Mouse (Mus musculus): ENCODE measurements around the gene Tert.

Gene Tert

DNA sequence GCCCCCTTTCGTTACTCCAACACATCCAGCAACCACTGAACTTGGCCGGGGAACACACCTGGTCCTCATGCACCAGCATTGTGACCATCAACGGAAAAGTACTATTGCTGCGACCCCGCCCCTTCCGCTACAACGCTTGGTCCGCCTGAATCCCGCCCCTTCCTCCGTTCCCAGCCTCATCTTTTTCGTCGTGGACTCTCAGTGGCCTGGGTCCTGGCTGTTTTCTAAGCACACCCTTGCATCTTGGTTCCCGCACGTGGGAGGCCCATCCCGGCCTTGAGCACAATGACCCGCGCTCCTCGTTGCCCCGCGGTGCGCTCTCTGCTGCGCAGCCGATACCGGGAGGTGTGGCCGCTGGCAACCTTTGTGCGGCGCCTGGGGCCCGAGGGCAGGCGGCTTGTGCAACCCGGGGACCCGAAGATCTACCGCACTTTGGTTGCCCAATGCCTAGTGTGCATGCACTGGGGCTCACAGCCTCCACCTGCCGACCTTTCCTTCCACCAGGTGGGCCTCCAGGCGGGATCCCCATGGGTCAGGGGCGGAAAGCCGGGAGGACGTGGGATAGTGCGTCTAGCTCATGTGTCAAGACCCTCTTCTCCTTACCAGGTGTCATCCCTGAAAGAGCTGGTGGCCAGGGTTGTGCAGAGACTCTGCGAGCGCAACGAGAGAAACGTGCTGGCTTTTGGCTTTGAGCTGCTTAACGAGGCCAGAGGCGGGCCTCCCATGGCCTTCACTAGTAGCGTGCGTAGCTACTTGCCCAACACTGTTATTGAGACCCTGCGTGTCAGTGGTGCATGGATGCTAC lies at the start of gene Tert:
TSS of gene Tert (plus strand) at position 167 of the 805 bp plus-strand sequence.
- DNase-seq (ENCODE audit: low spot score), result peak; percentile 66

DNA sequence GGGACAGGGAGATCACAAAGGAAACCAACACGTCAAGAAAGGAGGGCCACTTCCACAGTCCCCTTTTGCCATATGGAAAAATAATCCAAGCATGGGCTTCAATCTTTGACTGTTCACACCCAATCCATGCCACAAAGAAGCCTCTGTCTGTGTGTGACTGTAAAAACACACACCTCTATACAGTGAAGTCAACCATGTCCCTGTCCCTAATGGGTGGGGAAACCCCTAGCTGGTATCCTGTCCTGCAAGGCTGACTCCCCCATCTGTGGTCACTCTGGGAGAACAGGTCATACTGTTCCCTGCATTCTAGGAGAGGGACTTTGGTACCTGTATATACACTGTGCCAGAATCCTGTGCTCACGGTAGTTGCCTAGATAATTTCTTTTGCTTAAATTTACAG lies 49.4 kb upstream of the Tert start:
- no peak for DNase-seq (ENCODE audit: low spot score)

- DNase-seq (ENCODE audit: low spot score), result no peak
Measured at GRCm38 (mm10) chr13:73591488-73591887, 35.2 kb upstream of the Tert start.

GRCm38 (mm10) chr13:73592546-73592945 lies 34.2 kb upstream of the Tert start:
- DNase-seq (ENCODE audit: low spot score), result no peak

- no peak for DNase-seq (ENCODE audit: low spot score)
Measured at GRCm38 (mm10) chr13:73596276-73596675, 30.4 kb upstream of the Tert start.

GRCm38 (mm10) chr13:73600217-73600616 lies 26.5 kb upstream of the Tert start:
- DNase-seq (ENCODE audit: low spot score), result no peak

GRCm38 (mm10) chr13:73603046-73603445 lies 23.7 kb upstream of the Tert start:
- no peak for DNase-seq (ENCODE audit: low spot score)

DNA sequence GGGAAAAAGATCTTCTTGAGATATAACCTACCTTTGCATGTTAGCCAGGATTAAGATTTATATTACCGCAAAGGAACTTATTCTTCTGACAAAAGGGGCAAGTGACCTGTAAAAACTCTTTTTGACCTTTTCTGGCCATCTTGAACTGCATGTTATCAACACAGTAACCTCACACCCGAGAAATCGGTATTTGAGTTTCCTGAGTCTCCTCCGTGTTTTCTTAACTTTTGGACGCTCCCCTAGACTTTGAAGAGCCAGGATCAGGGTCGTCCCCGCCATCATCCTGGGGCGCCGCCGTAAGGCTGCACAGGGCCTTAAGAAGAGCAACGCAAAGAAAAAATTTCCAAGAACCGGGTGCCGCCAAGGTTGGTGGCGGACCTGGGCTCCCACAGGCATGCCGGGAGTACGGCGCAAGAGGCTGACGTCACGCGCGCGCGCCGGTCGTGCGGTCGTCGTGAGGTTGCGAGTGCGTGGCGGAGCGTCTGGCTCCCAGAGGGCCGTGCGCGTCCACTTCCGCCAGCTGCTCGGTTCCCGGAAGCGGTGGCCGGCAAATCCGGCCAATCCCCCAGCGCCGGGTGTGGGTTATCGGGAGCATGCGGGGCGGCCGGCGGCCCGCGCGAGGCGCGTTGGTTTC lies 23.1 kb upstream of the Tert start, which contains the start of gene Clptm1l:
TSS of gene Clptm1l (plus strand) at position 485 of the 634 bp plus-strand sequence.
- peak; percentile 94 for DNase-seq (ENCODE audit: low spot score)

GRCm38 (mm10) chr13:73604156-73604957 lies 22.4 kb upstream of the Tert start:
- no peak for DNase-seq (ENCODE audit: low spot score)

DNA sequence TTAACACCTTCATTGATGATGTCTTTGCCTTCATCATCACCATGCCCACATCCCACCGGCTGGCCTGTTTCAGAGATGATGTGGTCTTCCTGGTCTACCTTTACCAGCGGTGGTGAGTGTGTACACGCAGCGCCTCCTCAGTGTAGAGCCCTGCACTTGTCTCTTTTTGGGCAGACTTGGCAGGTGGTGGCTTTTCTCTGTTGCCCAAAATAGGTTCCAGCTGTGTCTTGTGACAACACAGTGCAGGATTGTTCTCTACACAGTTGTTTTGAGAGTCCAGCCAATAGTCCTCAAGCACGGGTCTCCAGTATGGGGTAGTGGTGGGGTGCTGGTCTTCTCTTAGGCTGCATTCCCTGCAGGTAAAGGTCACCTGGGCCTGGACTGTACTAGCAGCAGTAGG lies 8.3 kb upstream of the Tert start:
- DNase-seq (ENCODE audit: low spot score), result no peak

DNA sequence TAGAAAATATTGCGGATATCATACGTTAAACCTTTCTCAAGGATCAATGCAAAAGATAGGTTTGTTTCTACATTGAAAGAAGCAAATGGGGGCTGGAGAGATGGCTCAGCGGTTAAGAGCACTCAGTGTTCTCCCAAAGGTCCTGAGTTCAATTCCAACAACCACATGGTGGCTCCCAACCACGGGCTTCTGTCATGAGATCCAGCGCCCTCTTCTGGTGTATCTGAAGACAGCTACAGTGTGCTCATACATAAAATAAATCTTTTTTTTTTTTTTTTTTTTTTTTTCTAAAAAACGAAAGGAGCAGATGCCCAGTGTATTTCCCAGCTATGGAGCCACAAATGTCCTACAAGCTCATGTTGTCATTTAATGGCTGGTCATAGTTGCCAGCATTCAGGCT lies 6.1 kb upstream of the Tert start:
- no peak for DNase-seq (ENCODE audit: low spot score)

GRCm38 (mm10) chr13:73626410-73626744 lies 334 bp upstream of the Tert start:
- no peak for DNase-seq (ENCODE audit: low spot score)

- DNase-seq (ENCODE audit: low spot score), result no peak
Measured at GRCm38 (mm10) chr13:73628586-73629113, 1.9 kb downstream of the Tert start.

DNA sequence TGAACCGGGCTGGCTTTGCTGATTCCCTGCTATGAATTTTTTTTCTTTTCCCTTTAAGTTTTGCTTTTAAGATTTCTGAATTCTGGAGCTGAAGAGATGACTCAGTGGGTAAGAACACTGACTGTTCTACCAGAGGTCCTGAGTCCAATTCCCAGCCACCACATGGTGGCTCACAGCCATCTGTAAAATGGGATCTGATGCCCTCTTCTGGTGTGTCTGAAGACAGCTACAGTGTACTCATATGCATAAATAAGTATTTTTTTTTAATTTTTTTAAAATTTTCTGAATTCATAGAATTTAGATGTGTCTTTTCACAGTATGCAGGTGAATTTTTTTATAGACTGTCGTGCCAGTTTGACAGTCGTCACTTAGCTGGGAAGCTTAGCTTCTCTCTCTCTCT lies 5.1 kb downstream of the Tert start:
- DNase-seq (ENCODE audit: low spot score), result no peak

GRCm38 (mm10) chr13:73637826-73638225 lies 11.1 kb downstream of the Tert start:
- no peak for DNase-seq (ENCODE audit: low spot score)

- no peak for DNase-seq (ENCODE audit: low spot score)
Measured at GRCm38 (mm10) chr13:73641296-73641695, 14.6 kb downstream of the Tert start.

DNA sequence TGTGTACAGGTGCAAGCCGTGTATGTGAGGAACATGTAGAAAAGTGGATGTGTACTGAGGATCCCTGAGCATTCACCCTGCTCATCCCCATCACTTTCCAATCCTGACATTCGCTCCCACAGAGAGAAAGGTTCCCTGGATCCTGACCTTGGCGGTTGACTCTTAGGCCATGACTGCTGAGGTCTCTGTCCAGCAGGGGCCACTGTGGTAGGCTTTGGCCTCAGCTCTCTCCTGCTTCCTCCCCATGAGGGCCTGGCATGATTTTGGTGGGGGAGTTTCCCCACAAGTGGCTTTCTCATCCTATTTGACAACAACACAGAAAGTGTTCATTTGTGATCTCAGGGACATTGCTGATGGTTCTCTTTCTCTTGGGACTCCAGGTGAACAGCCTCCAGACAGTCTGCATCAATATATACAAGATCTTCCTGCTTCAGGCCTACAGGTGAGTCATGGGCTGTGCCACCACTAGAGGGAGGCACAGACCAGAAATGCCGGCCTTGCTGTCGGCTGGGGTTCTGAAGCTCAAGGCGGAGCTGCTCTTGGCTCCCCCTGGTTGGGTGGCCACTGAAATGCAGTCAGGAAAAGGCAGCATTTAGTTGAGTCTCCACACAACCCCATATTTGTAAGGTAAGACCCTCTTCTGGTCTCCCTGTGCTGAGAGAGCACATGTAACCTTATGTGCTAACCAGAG lies 19.8 kb downstream of the Tert start:
- DNase-seq (ENCODE audit: low spot score), result peak; percentile 82

DNA sequence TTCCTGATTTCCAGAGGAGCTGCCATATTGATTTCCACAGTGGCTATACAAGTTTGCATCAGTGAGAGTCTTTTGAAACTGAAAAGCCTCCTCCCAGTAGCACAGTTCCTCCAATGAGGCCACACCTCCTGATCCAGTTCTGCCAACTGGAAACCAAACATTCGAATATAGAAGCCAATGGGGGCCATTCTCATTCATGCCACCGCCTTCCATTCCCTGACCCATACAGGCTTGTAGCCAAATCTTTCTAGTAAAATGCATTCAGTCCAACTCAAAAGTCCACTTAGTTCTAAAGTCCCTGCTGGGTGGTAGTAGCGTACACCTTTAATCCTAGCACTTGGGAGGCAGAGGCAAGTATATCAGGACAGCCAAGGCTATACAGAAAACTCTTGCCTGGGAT lies 26.6 kb downstream of the Tert start:
- DNase-seq (ENCODE audit: low spot score), result no peak

- DNase-seq (ENCODE audit: low spot score), result no peak
Measured at GRCm38 (mm10) chr13:73654976-73655375, 28.3 kb downstream of the Tert start.

GRCm38 (mm10) chr13:73658953-73659352 lies 32.2 kb downstream of the Tert start:
- no peak for DNase-seq (ENCODE audit: low spot score)

DNA sequence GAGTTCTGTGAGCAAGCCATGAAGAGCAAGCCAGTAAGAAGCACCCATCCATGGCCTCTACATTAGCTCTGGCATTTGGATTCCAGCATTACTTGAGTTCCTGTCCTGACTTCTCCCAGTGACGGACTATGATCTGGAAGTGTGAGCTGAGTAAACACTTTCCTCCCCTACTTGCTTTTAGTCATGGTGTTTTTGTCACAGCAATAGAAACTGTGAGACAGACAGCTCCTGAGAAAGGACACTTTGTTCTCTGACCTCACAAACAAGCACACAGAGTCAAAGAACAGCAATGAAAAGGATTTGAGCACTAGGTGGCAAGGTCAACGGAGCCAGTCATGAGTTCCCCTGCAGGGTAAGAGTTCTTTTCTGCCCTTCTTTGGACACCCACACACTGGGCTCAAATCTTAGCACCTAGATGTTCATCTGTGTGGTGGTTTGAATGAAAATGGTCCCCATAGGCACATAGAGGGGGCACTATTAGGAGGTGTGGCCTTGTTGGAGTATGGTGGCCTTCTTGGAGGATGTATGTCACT lies 33.5 kb downstream of the Tert start:
- no peak for DNase-seq (ENCODE audit: low spot score)

- no peak for DNase-seq (ENCODE audit: low spot score)
Measured at GRCm38 (mm10) chr13:73675161-73675560, 48.5 kb downstream of the Tert start.
